Mouse (Mus musculus) midbrain, postnatal 0 days (tissue): ENCODE measurements around the gene Olfr718-ps1. TPM values are rescaled to one million over a fixed set of nuclear protein-coding genes. Genes with fewer than 3 reads are reported as not detected.

Experiments used
- ATAC-seq: fragments of 200-750 bp; cut with Nextera tagmentation; 2 replicates; pipeline ENCODE4 v1.8.0; 2017; ENCODE audit warnings: moderate number of reproducible peaks, mild to moderate bottlenecking, moderate TSS enrichment, moderate library complexity; ENCODE audit not compliant: low FRiP score
- DNase-seq: peaks from one replicate; pipeline ENCODE4 v3.0.0-alpha.2; 2015; ENCODE audit warnings: low spot score
- H3K27ac ChIP-seq: fragments of 300-500 bp; sonication (generic); 2 replicates; pipeline ENCODE4 v1.5.1; 2014; ENCODE audit warnings: low read depth, mild to moderate bottlenecking, low read length, mixed read lengths
- H3K27me3 ChIP-seq: fragments of 300-500 bp; sonication (generic); 2 replicates; pipeline ENCODE4 v1.6.1; 2014; ENCODE audit warnings: low read length, control low read depth, mixed read lengths; ENCODE audit not compliant: insufficient read depth
- H3K36me3 ChIP-seq: fragments of 300-500 bp; sonication (generic); 2 replicates; pipeline ENCODE4 v1.6.1; 2014; ENCODE audit warnings: low read length, control low read depth, mixed read lengths; ENCODE audit not compliant: insufficient read depth
- H3K4me1 ChIP-seq: fragments of 300-500 bp; sonication (generic); 2 replicates; pipeline ENCODE4 v1.6.1; 2014; ENCODE audit warnings: mild to moderate bottlenecking, control low read depth, antibody characterized with exemption, low read length, mixed read lengths; ENCODE audit not compliant: insufficient read depth
- H3K4me2 ChIP-seq: fragments of 300-500 bp; sonication (generic); 2 replicates; pipeline ENCODE4 v1.6.1; 2014; ENCODE audit warnings: low read depth, mild to moderate bottlenecking, low read length, mixed read lengths; ENCODE audit not compliant: poor library complexity, severe bottlenecking
- H3K4me3 ChIP-seq: fragments of 300-500 bp; sonication (generic); 2 replicates; pipeline ENCODE4 v1.5.1; 2014; ENCODE audit warnings: low read depth, mild to moderate bottlenecking, low read length, moderate library complexity
- H3K9ac ChIP-seq: fragments of 300-500 bp; sonication (generic); replicated peaks from 2 replicates; pipeline ENCODE4 v1.6.1; 2014; ENCODE audit warnings: mild to moderate bottlenecking, low read length, moderate library complexity, mixed read lengths; ENCODE audit not compliant: poor library complexity, severe bottlenecking
- H3K9me3 ChIP-seq: fragments of 300-500 bp; sonication (generic); 2 replicates; pipeline ENCODE4 v1.6.1; 2016; ENCODE audit warnings: low read length, control low read depth
- CTCF ChIP-seq: IDR thresholded peaks from 2 replicates; pipeline ENCODE4 v1.5.1; 2016; ENCODE audit warnings: antibody characterized with exemption, mild to moderate bottlenecking
- WGBS: fragments of 180-500 bp; shearing (Covaris S2); extraction: QIAGEN DNeasy Blood & Tissue Kit; methylation state at CpG from one replicate; pipeline ENCODE4 v1.1.7; 2014; 5-methylcytosine and 5-hydroxymethylcytosine counted together
- polyA plus RNA-seq: library from polyadenylated mRNA; unstranded; fragments of >200 nt; fragmentation: Nextera tagmentation; extraction: Ambion mirVana; gene quantifications from 2 replicates; pipeline ENCODE4 v1.2.1, GENCODE M21; 2015
- total RNA-seq: library from RNA; depleted of rRNA; stranded (reverse); fragments of >200 nt; gene quantifications from 2 replicates; pipeline ENCODE4 v1.2.3, GENCODE M21; 2014

Olfr718-ps1 gene
- total and polyA plus RNA-seq, 2 experiments from 2014 or later = not detected

DNA sequence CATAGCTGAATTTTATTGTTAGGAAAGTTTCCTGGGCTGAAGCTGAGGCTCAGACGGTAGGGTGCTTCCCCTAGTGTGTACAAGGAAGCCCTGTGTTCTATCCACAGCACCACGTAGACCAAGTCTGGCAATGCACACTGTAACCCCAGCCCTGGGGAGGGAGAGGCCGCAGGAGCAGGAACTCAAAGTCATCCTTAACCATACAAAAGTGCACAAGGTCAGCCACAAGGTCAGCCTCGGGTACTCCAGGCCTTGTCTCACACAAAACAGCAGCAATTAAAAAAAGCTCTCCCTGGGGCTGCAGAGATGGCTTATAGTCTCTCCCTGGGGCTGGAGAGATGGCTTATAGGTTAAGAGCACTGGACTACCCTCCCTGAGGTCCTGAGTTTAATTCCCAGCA is 20.5 kb downstream of the Olfr718-ps1 start:
- Histone ChIP-seq H3K27ac (no peak overlapping the region), H3K4me3 (no peak overlapping the region), H3K27me3 (no peaks in the 10 kb centered on the region), H3K4me2 (no peak overlapping the region), H3K9ac (no peak overlapping the region), H3K36me3 (no peaks in the 10 kb centered on the region), H3K4me1 (0 out of 2 replicates have a peak, but pooled peaks cover 4% of the 10 kb centered on the region), H3K9me3 (no peaks in the 10 kb centered on the region)
- DNase-seq (no peak), ATAC-seq (no peak)
- TF ChIP-seq CTCF = no peak
- 68% methylated on average over 4 of the region's 4 CpGs for WGBS

DNA sequence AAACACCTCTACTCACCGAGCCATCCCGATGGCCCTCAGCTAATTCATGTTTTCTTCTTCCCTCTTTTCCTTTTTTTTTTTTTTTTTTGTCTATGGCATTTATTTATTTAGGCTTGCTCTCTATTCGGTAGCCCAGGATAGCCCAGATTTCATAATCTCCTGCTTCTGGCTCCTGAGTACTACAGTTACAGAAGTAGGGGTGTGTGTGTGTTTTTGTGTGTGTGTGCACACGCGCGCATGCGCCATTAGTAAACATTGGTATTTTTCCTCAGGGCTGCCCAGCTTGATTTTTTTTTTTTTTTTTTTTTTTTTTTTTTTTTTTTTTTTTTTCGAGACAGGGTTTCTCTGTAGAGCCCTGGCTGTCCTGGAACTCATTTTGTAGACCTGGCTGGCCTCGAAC is 21.3 kb downstream of the Olfr718-ps1 start:
- no peak for ATAC-seq
- H3K27ac ChIP-seq = peak overlapping the region; percentile 89
- WGBS = 82% methylated on average over 9 of the region's 9 CpGs
- H3K9me3 ChIP-seq = no peaks in the 10 kb centered on the region
- H3K4me2 ChIP-seq = peak overlapping the region; percentile 9; the same call in 1 of the 2 replicates
- no peak for DNase-seq
- H3K4me1 ChIP-seq = 0 out of 2 replicates have a peak, but pooled peaks cover 4% of the 10 kb centered on the region
- H3K27me3 ChIP-seq = no peaks in the 10 kb centered on the region
- no peak for TF ChIP-seq CTCF
- H3K36me3 ChIP-seq = no peaks in the 10 kb centered on the region
- no peak overlapping the region for H3K9ac ChIP-seq
- no peak overlapping the region for H3K4me3 ChIP-seq

DNA sequence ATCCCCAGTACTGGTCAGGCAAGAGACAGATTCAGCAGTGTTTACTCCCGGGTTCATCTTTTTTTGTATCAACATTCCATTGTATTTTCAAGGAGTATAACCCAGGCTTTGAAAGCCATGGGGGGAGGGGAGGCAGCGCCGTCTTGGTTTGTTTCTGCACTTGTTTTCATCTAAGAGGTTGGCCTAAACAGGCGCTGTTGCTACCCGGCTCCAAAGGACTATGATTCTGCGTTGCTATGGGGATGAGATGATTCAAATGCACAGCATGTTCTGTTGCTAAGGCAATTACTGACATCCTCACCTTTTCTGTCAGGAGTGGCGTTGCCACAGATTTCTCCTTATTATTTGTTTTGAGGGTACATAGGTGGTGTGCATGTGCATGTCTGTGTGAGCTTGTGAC is 21.8 kb downstream of the Olfr718-ps1 start:
- Histone ChIP-seq H3K9me3 (no peaks in the 10 kb centered on the region), H3K4me3 (no peak overlapping the region), H3K9ac (no peak overlapping the region), H3K36me3 (no peaks in the 10 kb centered on the region), H3K4me2 (peak overlapping the region; percentile 9; the same call in 1 of the 2 replicates), H3K4me1 (0 out of 2 replicates have a peak, but pooled peaks cover 4% of the 10 kb centered on the region), H3K27me3 (no peaks in the 10 kb centered on the region), H3K27ac (peak overlapping the region; percentile 89)
- no peak for TF ChIP-seq CTCF
- 11% methylated on average over 7 of the region's 7 CpGs for WGBS
- DNase-seq (peak; percentile 82), ATAC-seq (peak; percentile 80)

DNA sequence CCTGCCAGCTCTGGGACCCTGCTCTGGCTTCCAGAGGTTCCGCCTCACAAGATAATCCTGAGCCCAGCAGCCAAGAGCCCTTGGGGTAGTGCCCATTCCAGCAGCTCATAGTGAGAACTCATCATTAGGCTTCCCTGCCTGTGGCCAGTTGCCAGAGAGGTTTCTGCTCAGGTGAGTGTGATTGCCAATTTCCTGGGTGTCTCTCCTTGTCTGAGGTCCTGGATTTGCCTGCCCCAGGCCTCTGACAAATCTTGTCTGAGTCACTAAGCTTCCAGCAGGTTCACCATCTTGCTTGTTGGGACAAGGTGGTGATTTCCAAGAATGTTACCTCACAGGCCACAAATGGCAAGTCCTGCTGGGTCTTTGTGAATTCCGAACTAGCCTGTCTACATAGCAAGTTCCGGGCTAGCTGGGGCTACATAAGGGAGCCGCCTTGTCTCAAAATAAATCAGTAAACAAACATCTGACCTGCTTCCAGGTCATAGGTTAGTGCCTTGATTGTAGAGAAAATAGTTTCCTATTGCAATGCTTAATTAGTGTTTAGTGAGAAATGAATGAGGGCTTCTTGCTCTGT is 22.5 kb downstream of the Olfr718-ps1 start:
- H3K4me1 ChIP-seq = 0 out of 2 replicates have a peak, but pooled peaks cover 4% of the 10 kb centered on the region
- TF ChIP-seq CTCF = no peak
- no peaks in the 10 kb centered on the region for H3K9me3 ChIP-seq
- no peak overlapping the region for H3K4me3 ChIP-seq
- H3K36me3 ChIP-seq = no peaks in the 10 kb centered on the region
- 69% methylated on average over 4 of the region's 4 CpGs for WGBS
- ATAC-seq = no peak
- no peaks in the 10 kb centered on the region for H3K27me3 ChIP-seq
- no peak for DNase-seq
- H3K4me2 ChIP-seq = no peak overlapping the region
- H3K9ac ChIP-seq = no peak overlapping the region
- H3K27ac ChIP-seq = peak overlapping the region; percentile 89

- no peaks in the 10 kb centered on the region for H3K27me3 ChIP-seq
- 0 out of 2 replicates have a peak, but pooled peaks cover 4% of the 10 kb centered on the region for H3K4me1 ChIP-seq
- DNase-seq (no peak), ATAC-seq (no peak)
- H3K4me2 ChIP-seq = no peak overlapping the region
- no peaks in the 10 kb centered on the region for H3K9me3 ChIP-seq
- no peak overlapping the region for H3K9ac ChIP-seq
- H3K4me3 ChIP-seq = no peak overlapping the region
- no peak overlapping the region for H3K27ac ChIP-seq
- 38% methylated on average over 1 of the region's 1 CpGs for WGBS
- no peaks in the 10 kb centered on the region for H3K36me3 ChIP-seq
- TF ChIP-seq CTCF = no peak
Measured at GRCm38 (mm10) chr5:143122673-143123072, 24.7 kb downstream of the Olfr718-ps1 start.

DNA sequence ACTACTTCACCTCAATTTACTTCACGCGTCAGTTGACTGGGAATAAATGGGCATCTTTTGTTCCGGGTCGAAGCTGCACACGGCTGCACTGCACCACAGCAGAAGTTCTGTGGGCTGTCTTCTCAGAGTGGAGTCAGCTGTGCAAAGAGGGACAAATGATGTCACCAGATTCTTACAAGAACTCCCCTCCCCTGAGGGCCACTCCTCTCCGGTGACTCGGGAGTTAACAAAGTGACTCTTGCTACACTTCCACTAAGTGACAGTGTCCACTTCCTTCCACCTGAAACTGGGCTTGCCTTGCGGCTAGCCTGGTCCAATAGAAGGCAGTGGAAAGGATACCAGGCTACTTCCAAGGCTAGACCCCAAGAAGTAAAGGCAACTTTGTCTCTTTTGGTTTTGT is 25.3 kb downstream of the Olfr718-ps1 start:
- no peak for TF ChIP-seq CTCF
- DNase-seq (no peak), ATAC-seq (no peak)
- Histone ChIP-seq H3K27me3 (no peaks in the 10 kb centered on the region), H3K27ac (no peak overlapping the region), H3K9ac (no peak overlapping the region), H3K36me3 (no peaks in the 10 kb centered on the region), H3K4me2 (no peak overlapping the region), H3K4me1 (0 out of 2 replicates have a peak, but pooled peaks cover 4% of the 10 kb centered on the region), H3K4me3 (no peak overlapping the region), H3K9me3 (no peaks in the 10 kb centered on the region)
- WGBS = 86% methylated on average over 8 of the region's 8 CpGs
